In the genomic region with DNA sequence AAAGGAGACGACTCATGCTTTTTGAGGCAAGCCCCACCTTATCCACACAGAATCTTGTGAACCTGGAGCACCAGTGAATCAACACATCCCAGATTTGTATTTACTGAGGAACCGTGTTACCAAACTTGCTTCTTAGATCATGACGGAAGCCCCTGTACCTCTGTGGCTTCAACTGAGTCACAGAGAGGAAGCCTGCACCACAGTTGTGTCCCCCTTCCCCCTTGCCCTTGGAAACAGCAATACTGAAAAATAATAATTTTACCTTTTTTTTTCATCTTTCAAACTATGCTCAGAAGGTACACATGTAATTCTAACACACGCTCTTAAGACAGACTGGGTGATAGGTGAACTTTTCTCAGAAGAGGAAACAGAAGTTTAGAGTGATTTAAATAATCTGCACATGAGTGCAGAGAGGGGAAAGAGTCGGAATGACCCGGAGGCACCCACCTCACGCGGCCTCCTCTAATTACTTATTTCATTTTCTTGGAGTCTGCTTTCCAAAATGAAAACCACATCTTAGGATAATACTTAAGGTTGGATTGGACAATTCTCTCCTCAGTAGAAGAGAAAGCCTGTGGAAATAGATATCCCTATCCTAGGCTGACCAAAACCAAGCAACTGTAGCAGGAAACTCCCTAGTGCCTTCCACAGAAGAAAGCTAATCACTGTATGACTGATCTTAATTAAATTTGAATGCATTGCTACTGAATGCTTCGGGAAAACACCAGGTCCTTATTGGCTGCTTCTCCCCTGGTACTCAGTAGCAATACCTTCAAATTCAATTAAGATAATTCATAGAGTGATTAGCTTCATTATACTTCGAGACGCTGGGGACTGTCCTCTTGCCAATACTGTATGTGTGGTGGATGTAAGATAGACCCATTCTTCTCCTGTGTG, we compare ENCODE assay signal across 13 mouse cellular contexts.
A peak's percentile ranks its signal among the peaks of the same experiment; 100 is the strongest.
DNase-seq lines count a peak whose midpoint lies in the region; ATAC-seq and TF ChIP-seq lines count a peak whose summit lies in the region.
"Had no signal": no experiment of that assay in that cellular context is flagged by ENCODE, and none has a peak within 500 bp of the region (broad histone marks: within the 10 kb centered on the region; RNA-seq: fewer than 3 reads in every experiment).

No protein-coding gene starts in this region.

- no peaks in the 10 kb centered on the region for H3K36me3 ChIP-seq in spleen, adult 2 months (ENCODE audit: control insufficient read depth, insufficient read depth, low read length)
- no peaks in the 10 kb centered on the region for H3K36me3 ChIP-seq in hindbrain, embryonic 15.5 days
- H3K36me3 ChIP-seq: G1E; stomach, embryonic 15.5 days had no signal

- H3K4me3 ChIP-seq in spleen, adult 2 months (ENCODE audit: extremely low read depth, insufficient read depth, insufficient read length), result peak overlapping the region; percentile 28
- no peak overlapping the region for H3K4me3 ChIP-seq in hindbrain, embryonic 15.5 days
- H3K4me3 ChIP-seq: layer of hippocampus, adult 2 months; stomach, embryonic 15.5 days had no signal

- peaks cover 26% of the 10 kb centered on the region for H3K4me1 ChIP-seq in spleen, adult 2 months (ENCODE audit: control insufficient read depth, insufficient read depth, insufficient read length)
- H3K4me1 ChIP-seq in hindbrain, embryonic 15.5 days (replicated peaks), result no peaks in the 10 kb centered on the region
- H3K4me1 ChIP-seq: stomach, embryonic 15.5 days had no signal

- 24% methylated on average over 11 of the region's 11 CpGs for WGBS in spleen, adult 2 months
- 74% methylated on average over 11 of the region's 11 CpGs for whole genome bisulfite sequencing in hindbrain, embryonic 15.5 days

- no peak overlapping the region for H3K9ac ChIP-seq in hindbrain, embryonic 15.5 days
- H3K9ac ChIP-seq: liver, embryonic 14.5 days; stomach, embryonic 15.5 days had no signal

- H3K27me3 ChIP-seq in spleen, adult 2 months (ENCODE audit: control insufficient read depth, insufficient read depth, low read length), result no peaks in the 10 kb centered on the region
- no peaks in the 10 kb centered on the region for H3K27me3 ChIP-seq in hindbrain, embryonic 15.5 days
- H3K27me3 ChIP-seq: stomach, embryonic 15.5 days had no signal

- H3K27ac ChIP-seq in spleen, adult 2 months (ENCODE audit: insufficient read depth, low read length), result peak overlapping the region; percentile 57
- no peak overlapping the region for H3K27ac ChIP-seq in hindbrain, embryonic 15.5 days (replicated peaks)
- H3K27ac ChIP-seq: layer of hippocampus, adult 2 months; liver, embryonic 14.5 days; stomach, embryonic 15.5 days had no signal

- no peak for TF ChIP-seq CTCF in spleen, adult 2 months (IDR thresholded peaks at IDR 0.05; ENCODE audit: extremely low read depth, insufficient read depth, insufficient read length, insufficient replicate concordance)

- no peak for TF ChIP-seq POLR2A in spleen, adult 2 months (IDR thresholded peaks at IDR 0.05; ENCODE audit: low read depth, low read length)

- no peak overlapping the region for H3K4me2 ChIP-seq in hindbrain, embryonic 15.5 days
- H3K4me2 ChIP-seq: stomach, embryonic 15.5 days had no signal

- no peak for DNase-seq in spleen, adult 2 months (ENCODE audit: low read depth in 1 of 2, low spot score in 2 of 2)
- DNase-seq in spleen, adult 12 weeks (ENCODE audit: low spot score), result no peak
- DNase-seq in T-cell, adult 2 months (ENCODE audit: low spot score), result peak; percentile 33
- DNase-seq in retina, postnatal 1 day, result peak; percentile 18
- no peak for DNase-seq in heart, adult 9 months (ENCODE audit: low spot score in 2 of 2)
- no peak for DNase-seq in right cerebral cortex, adult 18-20 months
- DNase-seq: cerebellum, adult 8-10 months; kidney, adult 18-20 months had no signal

- peak; percentile 84 for ATAC-seq in hindbrain, embryonic 15.5 days (ENCODE audit: low FRiP score, low read depth)

- no peaks in the 10 kb centered on the region for H3K9me3 ChIP-seq in hindbrain, embryonic 15.5 days
- H3K9me3 ChIP-seq: stomach, embryonic 15.5 days had no signal

Comparison
In these comparisons a context has a peak if more than half of its experiments do, and no peak if none do; other contexts are left out.
1. DNase-seq: peak in T-cell, adult 2 months (single experiment) and retina, postnatal 1 day (single experiment); none in spleen, adult 2 months (0 of 2), spleen, adult 12 weeks (single experiment), heart, adult 9 months (0 of 2) and right cerebral cortex, adult 18-20 months (single experiment).